Mouse (Mus musculus) 3T3-L1 (cell line): ENCODE data around the gene Dhx37.
A peak's percentile ranks its signal among the peaks of the same experiment; 100 is the strongest.
"Not testable (repeated sequence)": the region's sequence is repeated elsewhere in the genome, so short reads cannot be mapped to it uniquely, and the experiment has no call there.

Source experiments
- DNase-seq: peaks from one replicate; pipeline ENCODE4 v3.0.0-alpha.2; 2015; ENCODE audit warnings: low read depth, low spot score

The Dhx37 gene

DNA sequence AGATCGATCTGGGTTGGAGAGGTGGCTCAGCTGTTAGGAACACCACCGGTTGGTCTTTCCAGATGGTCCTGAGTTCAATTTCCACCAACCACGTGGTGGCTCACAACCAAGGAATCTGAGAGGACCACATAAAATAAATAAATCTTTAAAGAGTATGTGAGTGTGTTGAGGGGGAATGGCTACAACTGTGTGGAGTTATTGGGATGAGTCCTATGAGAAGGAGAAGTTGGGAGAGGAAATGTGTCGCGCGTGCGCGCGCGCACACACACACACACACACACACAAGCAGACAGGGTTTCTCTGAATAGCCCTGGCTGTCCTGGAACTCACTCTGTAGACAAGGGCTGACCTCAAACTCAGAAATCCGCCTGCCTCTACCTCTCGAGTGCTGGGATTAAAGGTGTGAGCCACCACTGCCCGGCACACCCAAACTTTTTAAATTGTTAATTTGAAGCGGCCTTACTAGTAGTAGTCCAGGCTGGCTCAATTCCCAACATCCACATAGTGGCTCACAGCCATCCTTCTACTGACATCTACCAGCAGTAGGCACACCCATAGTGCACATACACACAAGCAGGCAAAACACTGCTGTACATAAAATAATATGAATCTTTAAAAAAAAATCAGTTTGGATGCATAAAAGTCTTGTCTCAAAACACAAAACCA, 25.9 kb downstream of the Dhx37 start:
- peak; percentile 57 for DNase-seq

DNA sequence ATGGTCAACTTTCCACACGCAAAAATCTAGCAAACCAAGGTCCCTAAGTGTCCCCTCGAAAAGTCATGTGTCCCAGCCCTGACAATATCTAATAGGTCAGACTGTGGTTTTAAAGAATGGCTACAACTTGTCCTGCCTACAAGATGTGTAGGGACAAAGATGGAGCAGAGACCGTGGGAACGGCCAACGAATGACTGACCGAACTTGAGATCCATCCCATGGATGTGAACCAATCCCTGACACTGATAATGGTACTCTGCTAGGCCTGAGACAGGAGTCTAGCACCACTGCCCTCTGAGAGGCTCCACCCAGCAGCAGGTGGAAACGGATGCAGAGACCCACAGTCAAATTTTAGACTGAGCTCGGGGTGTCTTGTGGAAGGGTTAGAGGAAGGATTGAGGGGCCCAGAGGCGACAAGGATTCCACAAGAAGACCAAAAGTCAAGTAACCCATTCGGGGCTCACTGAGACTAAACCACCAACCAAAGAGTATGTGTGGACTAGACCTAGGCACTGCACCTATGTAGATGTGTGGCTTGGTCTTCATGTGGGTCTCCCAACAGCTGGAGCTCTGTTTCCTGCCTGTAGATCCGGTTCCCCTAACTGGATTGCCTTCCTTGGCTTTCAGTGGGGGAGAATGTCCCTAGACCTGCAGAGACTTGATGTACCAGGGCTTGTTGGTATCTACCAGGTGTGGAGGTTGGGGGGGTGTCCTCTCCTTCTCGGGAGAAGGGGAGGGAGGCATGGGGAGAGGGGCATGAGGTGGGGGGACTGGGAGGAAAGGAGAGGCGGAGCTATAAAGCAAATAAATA, 26.7 kb downstream of the Dhx37 start:
- DNase-seq, result no peak

DNA sequence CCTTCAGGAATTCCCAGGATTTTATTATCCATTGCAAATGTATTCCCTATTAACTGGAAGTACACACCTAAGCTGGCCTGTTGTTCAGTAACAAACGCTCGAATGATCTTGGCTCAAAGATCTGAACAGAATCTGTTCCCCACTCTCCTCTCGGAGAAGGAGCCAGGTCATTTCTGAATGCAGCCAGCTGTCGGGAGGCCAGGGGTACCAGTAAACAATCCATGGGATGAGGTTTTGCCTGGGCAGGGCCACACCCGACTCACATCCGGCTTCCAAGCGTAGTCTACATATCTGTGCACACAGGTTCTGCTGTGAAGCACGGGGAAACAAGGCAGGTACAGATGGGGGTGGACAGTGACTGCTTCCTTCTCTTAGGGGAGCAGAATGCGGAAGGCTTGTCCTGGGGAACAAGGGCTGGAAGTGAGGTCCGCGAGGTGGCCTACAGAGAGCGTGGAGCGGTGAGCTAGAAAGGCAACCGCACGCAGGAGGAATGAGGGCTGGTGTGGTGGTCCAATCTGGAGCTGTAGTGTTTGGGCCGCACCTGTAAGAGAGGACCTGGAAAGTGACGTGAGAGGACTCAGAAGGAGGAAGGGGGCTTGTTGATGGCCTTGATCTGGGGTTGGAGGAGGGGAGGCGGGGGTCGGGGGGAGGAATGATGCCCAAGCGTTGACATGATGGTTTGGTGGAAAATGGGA, 27.5 kb downstream of the Dhx37 start:
- DNase-seq, result peak; percentile 79

DNA sequence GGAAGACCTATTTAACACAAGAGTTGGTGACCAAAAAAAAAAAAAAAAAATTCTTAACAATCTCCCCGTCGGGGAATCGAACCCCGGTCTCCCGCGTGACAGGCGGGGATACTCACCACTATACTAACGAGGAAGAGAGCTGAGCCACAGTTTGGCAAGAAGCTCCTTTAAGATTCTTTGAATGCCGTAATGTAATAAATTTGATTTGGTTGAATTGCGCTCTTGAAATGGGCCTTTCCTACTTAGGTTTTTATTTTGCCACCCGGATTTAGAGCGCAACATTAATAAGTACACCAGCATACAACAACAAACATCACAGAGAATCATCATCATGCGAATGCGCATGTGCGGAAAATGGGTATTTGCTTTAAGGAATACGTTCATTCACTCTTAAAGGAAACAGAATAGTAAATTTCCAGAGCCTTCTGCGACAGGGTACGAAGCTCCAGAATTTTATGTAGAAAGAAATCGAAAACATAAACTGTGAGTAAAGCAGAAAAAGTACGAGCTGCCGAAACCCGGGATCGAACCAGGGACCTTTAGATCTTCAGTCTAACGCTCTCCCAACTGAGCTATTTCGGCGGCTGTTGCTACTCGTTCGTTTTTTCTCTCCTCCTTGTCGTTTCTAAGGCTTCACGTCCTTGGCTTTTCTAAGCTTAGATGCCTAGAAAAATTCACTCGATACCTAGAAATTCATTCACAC, 28.2 kb downstream of the Dhx37 start:
- peak; percentile 99 for DNase-seq

DNA sequence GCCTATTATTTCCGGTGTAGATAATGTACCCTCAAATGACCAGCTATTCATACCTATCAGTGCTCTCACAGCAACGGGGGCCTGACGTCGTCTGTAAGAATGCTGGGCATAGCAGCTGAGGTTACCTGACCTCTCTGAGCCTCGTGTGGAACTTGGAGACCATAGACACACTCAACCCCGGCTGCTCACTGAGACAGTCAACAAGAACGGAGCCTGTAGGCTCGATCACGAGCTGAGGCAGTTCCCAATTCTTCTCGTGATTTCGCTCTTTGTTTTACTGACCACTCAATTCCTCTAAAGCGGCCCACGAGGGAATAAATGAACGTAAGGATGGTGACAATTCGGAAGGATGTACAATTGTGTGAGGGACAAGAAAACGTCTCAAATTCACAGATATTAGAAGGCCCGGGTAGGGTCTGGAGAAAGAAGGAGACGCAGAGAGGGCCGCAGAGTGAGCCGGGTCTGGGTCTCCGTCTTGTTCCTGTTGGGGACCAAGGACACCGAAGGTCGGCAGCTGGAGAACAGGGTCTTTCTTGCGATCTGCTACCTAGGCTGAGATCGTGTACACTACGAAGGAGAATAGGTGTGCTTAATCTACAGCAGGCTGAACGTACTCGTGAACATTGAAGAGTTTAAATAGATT, 28.9 kb downstream of the Dhx37 start:
- DNase-seq, result peak; percentile 91

DNA sequence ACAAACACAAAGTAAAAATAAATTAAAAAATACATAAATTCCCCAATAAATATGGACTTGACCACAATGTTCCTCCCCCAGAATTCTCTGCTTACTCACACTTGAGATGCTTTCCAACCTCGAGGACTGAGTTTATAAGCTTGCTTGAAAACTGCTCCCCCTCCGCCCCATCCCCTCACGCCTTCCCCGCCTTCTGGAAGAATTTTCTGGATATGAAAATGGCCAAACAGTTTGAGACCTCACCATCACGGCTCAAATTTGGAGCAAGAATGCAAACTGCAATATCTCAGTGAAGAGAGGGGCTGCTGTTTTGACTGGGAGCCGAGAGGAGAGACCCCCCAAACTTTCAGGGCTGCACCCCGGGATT, 29.4 kb downstream of the Dhx37 start:
- DNase-seq, result peak; percentile 84

DNA sequence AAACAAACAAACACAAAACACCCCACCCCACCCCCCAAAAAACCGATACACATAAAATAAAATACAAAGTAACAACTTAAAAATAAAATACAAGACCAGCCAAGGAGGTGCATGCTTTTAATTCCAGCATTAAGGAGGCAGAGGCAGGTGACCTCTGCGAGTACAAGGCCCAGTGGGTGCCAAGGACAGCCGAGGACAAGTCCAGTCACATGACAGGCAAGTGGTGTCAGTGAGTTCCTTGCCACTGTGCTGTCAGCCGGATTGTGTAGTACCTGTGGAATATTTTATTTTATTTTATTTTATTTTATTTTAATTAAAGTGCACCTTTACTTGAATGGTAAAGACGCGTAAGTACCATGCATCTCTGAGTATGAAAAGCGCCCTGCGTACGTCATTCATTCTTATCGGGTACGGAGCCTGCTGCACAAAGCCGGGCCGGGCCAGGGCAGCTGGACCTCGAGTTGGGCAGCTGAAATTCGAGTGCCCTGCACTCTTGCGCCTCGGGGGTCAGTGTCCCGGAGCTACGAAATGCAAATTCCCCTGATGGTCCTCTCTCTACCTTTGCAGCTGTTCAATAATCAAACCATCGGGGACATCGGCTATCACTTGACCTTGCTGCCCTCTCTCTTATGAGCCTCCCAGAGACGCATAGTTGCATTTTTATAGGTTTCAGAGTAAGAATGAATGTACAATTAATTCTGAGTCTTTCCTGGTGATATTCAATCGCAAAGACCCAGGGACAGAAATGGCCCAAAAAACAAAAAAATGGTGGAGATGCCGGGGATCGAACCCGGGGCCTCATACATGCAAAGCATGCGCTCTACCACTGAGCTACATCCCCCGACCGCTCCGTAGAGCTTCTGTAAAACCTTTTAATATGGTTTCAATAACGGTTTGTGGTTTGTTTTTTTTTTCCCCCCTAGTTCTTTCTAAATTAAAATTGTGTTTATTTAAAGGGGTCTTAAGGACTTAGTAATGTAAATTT, 30.1 kb downstream of the Dhx37 start:
- DNase-seq, result peak; percentile 93

DNA sequence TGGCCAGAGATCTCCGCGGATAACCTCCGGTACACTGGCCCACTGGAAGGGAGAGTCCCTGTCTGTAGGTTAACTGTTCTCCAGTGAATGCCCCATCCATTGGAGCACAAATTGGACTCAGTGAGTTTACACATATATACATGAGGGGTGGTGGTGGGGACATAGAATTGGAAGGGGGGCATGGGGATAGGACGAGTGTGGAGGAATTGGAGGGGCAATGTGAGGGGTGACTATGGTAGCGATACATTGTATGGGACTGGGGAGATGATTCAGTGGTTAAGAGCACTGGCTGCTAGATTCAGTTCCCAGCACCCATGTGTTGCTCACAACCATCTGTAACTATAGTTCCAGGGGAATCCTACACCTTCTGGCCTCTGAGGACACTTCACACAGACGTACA, 30.9 kb downstream of the Dhx37 start:
- DNase-seq, result no peak

DNA sequence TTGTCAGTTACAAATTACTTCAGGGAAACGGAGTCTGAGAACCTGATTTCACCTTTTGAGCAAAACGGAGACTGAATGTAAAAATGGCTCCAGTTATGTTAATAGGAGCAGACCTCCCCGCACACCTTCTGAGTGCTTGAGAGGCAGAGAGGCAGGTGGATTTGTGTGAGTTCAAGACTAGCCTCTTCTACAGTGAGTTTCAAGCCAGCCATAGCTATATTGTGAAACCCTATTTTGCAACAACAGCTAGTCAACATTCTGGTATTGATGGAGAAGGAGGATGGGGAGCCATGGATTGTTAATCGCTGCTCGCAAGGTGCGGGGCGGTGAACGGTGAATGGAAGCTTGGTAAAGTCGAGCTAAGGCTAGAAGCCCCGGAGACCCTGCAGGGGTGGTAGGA, 31.4 kb downstream of the Dhx37 start:
- no peak for DNase-seq

DNA sequence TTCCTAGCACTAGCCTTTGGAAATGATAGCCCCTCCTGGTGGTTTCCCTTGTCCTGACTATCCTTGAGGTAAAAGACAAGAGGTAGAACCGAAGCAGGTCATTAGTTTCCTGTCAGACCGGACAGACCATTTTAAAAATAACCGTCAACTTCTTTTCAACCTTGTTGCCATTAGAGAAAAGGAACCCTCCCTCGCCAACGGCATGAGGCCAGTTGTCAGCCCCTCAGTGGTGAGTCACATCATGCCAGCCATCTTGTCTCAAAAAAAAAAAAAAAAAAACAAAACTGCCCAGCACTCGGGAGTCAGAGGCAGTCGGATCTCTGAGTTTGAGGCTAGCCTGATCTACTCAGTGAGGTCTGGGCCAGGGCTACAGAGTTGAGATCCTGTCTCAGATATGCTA, 33.0 kb downstream of the Dhx37 start:
- DNase-seq, result peak; percentile 75

DNA sequence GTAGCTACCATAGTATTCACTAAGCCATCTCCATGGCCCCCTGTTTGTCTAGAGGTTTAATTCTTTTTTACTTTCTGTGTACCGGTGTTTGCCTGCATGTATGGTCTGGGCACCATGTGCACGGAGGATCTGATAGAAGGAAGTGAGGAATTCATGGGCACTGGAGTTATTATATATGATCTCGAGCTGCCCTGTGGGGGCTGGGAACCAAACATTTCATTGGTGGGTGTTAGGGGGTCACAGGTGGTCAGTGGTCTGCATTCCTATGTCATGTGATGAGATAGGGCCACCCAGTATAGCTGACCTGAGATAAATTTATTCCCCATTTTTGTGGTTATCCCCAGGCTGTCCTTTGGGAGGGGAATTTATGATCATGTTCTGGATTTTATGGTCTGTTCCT, 38.9 kb downstream of the Dhx37 start:
- no peak for DNase-seq

DNA sequence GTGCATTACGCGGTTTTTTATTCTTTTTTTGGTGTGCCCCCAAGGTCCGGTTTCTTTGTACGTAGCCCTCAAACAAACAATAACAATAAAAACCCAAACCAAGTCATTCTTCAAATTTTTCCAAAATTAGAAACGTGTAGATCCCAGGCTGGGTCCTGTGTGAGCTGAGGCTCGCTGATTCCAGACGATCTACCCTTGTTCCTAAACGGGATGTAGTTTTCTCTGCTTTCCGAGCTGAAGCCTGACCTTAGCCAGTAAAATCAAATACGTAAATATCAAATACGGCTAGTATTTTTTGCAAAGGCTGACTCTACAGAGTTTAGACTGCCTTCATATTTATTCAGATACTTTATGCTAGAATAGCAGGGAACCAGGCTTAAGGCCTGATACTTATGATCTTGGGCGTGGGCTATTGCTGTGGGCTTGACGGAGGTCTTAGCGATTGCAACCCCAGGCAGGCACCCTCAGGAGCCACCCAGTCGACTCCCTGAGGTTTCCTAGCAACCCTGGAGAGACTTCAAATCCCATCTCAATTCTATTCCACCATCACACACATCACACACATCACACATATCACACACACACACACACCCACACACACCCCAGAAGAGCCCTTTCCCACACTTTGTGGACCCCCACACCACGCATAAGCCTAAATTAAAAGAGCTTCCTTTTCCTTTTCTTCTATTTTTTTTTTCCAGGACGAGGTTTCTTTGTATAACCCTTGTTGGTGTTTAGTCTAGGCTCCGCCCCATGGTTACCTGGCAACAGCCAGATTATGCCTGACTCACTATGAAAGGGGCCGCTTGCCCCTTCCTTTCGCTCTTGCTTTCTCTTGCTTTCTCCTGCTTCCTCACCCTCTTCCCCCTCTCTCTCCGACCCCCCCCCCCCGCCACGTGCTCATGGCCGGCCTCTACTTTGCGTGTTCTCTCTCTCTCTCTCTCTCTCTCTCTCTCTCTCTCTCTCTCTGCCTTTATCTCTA, 40.0 kb downstream of the Dhx37 start:
- peak; percentile 97 for DNase-seq

DNA sequence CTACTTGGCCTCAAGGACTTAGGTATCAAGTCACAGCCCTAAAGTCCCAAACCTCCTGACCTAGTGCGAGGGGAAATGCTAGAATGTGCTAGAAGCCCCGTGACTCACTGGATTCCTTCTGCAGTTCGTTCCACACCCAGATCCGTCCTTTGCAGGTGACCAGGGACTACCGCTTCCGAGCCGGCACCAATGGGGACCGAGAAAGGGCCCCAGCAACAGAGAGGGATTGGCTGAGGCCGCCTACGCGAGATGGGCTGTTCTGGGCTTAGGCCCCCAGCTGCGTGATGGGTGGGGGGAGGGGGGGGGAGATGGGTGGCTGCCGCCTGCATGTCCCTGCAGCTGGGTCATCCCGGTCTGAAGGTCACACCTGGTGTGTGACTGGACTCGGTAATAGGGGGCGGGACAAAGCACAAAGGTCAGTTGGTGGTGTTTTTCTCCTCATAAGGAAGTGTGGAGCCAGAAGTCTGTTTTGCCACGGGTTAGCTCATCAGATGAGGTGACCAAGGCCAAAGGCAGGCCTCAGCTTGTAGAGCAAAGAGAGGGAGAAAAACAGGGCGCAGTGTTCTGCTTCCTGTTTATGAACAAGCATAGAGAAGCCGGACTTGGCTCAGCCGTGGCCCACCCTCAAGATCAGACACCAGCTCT, 40.8 kb downstream of the Dhx37 start:
- DNase-seq, result peak; percentile 99

DNA sequence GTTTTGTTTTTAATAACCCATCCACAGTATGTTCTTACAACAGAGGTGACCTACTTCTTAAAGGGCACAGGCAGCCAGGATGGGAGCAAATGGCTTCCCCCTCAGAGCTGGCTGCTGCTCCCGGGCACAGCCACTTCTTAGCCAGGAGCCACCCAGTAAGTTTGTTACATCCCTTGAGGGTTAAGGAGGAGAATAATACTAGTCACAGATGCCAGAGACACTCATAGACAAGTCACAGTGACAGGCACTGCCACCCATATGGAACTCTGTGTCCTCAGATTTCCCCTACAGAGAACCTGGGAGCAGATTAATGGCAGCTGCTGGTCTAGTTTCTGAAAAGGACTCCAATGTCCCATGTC, 41.3 kb downstream of the Dhx37 start:
- DNase-seq, result no peak

DNA sequence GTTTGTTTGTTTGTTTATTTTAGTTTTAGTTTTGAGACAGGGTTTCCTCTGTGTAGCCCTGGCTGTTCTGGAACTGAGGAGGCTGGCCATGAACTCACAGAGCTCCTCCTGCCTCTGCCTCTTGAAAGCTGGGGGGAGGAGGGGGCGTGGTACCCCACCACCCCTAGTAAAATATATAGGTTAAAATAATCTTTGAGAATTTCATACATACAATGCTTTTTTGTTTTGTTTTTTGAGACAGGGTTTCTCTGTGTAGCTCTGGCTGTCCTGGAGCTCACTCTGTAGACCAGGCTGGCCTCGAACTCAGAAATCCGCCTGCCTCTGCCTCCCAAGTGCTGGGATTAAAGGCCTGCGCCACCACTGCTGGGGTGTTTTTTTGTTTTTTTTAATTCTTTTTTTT, 41.7 kb downstream of the Dhx37 start:
- DNase-seq, result not testable (repeated sequence)

DNA sequence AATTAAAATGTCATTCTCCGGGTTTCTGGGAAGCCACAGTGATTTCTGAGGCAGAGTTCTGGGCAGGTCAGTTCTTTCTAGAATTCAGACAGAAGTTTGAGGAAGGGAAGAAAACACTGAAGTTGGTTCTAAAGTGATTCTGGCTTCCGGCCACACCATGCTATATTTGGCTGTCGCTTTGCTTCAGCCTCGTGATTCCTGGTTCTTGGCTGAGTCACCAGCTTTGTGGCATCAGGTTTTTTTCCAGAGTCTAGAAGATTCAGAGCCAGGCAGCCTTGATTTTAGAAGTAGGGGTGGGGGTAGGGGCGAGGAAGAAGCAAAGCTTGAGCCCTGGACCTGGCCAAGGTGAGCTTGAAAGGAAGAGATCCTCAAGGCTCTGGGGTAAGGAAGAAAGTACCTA, 42.3 kb downstream of the Dhx37 start:
- DNase-seq, result peak; percentile 98

DNA sequence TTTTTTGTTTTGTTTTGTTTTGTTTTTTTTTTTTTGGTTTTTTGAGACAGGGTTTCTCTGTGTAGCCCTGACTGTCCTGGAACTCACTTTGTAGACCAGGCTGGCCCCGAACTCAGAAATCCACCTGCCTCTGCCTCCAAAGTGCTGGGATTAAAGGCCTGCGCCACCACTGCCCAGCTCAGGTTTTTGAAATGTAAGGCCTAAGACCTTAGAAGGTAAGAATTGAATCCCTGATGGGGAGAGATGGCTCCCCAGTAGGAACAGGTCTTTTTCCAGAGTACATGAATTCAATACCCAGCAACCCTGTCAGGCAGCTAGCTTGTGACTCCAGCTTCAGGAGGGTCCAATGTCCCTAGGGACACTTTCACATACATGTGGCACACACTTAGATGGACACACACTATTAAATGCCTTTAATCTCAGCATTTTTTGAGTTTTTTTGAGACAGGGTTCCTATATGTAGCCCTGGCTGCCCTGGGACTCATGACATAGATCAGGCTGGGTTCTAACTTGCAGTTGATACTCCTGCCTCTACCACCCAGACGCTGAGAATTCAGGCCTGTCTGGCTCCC, 42.9 kb downstream of the Dhx37 start:
- DNase-seq, result peak; percentile 57
